Mouse (Mus musculus): ENCODE measurements around the gene Celf1. TPM values are rescaled to one million over a fixed set of nuclear protein-coding genes. Genes with fewer than 3 reads are reported as not detected.

Gene Celf1
- polyA plus RNA-seq, 1 experiment from 2014 or later, result 34.9 TPM

DNA sequence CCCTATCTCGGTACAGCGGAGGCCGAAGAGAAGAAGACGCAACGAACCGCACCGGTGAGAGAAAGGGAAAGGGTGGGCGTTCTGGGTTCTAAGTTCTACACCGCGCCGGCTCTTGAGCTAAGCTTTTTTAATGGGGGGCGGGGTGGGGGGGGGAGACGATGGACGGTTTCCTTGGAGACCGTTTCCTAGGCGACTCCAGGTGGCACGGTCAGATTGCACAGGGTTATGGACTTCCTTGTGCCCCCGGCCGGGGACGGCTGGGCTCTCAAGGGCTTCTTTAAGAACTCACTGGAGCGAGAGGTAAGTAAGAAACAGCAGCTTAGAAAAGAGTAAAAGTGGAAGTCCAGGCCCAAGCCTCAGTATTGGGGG lies 35.3 kb upstream of the Celf1 start:
- Histone ChIP-seq H3K27ac (ENCODE audit: low read depth, low read length) (peak overlapping the region; percentile 84), H3K9me3 (ENCODE audit: control insufficient read depth) (no peaks in the 10 kb centered on the region), H3K9ac (ENCODE audit: low read depth, low read length) (peak overlapping the region; percentile 89), H3K36me3 (ENCODE audit: control insufficient read depth, insufficient read depth) (peaks cover 45% of the 10 kb centered on the region), H3K4me2 (replicated peaks; ENCODE audit: low read depth) (peak overlapping the region; percentile 74), H3K4me3 (ENCODE audit: low read depth, low read length) (peak overlapping the region; percentile 79), H3K4me1 (replicated peaks; ENCODE audit: control insufficient read depth, insufficient read depth, low read length) (peaks cover 9% of the 10 kb centered on the region), H3K27me3 (replicated peaks; ENCODE audit: control insufficient read depth, insufficient read depth, low read length) (no peaks in the 10 kb centered on the region)
- 0% methylated on average over 21 of the region's 21 CpGs for WGBS
- peak; percentile 46 for ATAC-seq
- no peak for TF ChIP-seq CTCF (IDR thresholded peaks at IDR 0.05; ENCODE audit: low read depth)

DNA sequence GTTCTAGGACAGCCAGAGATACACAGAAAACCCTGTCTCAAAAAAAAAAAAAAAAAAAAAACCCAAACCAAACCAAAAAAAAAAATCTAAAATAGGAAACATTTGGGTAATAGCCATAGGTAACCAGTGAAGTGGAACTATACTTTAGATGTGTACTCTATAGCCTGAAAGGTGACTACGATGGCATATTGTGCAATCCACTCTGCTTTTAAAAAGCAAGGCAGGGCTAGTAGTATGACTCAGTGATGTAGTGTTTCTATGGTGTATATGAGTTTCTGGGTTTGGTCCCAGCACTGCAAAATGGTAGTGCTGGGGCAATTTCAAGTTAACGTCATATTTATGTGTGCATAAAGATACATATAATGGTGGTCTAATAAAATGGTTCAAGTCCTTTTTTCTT lies 33.5 kb upstream of the Celf1 start:
- Histone ChIP-seq H3K9me3 (ENCODE audit: control insufficient read depth) (no peaks in the 10 kb centered on the region), H3K27ac (ENCODE audit: low read depth, low read length) (no peak overlapping the region), H3K4me2 (replicated peaks; ENCODE audit: low read depth) (no peak overlapping the region), H3K27me3 (replicated peaks; ENCODE audit: control insufficient read depth, insufficient read depth, low read length) (no peaks in the 10 kb centered on the region), H3K4me1 (replicated peaks; ENCODE audit: control insufficient read depth, insufficient read depth, low read length) (peaks cover 9% of the 10 kb centered on the region), H3K9ac (ENCODE audit: low read depth, low read length) (no peak overlapping the region), H3K36me3 (ENCODE audit: control insufficient read depth, insufficient read depth) (peaks cover 51% of the 10 kb centered on the region), H3K4me3 (ENCODE audit: low read depth, low read length) (no peak overlapping the region)
- TF ChIP-seq CTCF (IDR thresholded peaks at IDR 0.05; ENCODE audit: low read depth), result no peak
- no peak for ATAC-seq
- WGBS, result 75% methylated on average over 2 of the region's 2 CpGs

DNA sequence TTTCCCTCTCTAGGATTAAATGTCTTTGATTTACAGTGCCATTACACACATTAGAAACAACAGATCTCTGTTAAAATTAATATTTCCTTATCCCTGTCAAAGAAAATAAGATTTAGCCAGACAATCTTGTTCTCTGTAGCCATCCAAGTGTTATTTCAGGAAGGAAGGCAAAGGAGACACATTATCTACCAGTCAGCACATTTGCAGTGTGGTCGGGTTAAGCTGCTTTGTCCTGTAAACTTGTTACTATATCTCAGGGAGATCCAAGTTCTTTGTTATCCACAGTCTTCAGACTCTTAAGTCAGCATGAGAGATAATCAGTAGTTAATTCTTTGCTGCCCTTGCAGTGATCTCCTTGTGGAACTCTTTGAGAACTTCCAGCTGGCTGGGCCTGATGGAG lies 29.3 kb upstream of the Celf1 start:
- no peaks in the 10 kb centered on the region for H3K27me3 ChIP-seq (replicated peaks; ENCODE audit: control insufficient read depth, insufficient read depth, low read length)
- H3K4me2 ChIP-seq (replicated peaks; ENCODE audit: low read depth), result no peak overlapping the region
- H3K9ac ChIP-seq (ENCODE audit: low read depth, low read length), result no peak overlapping the region
- no peak overlapping the region for H3K4me3 ChIP-seq (ENCODE audit: low read depth, low read length)
- no peaks in the 10 kb centered on the region for H3K9me3 ChIP-seq (ENCODE audit: control insufficient read depth)
- WGBS, result 65% methylated on average over 1 of the region's 1 CpGs
- no peak for ATAC-seq
- H3K36me3 ChIP-seq (ENCODE audit: control insufficient read depth, insufficient read depth), result peaks cover 51% of the 10 kb centered on the region
- TF ChIP-seq CTCF (IDR thresholded peaks at IDR 0.05; ENCODE audit: low read depth), result no peak
- H3K4me1 ChIP-seq (replicated peaks; ENCODE audit: control insufficient read depth, insufficient read depth, low read length), result peaks cover 4% of the 10 kb centered on the region; the same call in 1 of the 2 replicates
- H3K27ac ChIP-seq (ENCODE audit: low read depth, low read length), result no peak overlapping the region

DNA sequence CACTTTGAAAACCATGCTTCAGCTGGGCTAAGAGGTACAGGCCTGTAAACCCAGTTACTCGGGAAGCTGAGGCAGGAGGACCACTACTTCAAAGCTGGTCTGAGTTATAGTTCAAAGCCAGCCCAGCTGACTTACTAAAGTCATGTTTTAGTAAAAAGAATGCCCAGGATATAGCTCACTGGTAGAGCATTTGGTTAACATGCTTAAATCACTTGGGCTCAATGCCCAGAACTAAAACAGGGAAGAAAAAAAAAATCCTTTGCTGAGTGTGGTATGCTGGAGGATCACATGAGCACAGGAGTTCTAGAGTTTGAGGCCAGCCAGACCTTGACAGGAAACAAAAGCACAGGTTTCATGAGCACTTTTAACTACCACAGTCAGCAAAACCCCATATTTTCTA lies 28.5 kb upstream of the Celf1 start:
- Histone ChIP-seq H3K9ac (ENCODE audit: low read depth, low read length) (no peak overlapping the region), H3K36me3 (ENCODE audit: control insufficient read depth, insufficient read depth) (peaks cover 44% of the 10 kb centered on the region), H3K4me1 (replicated peaks; ENCODE audit: control insufficient read depth, insufficient read depth, low read length) (peaks cover 4% of the 10 kb centered on the region; the same call in 1 of the 2 replicates), H3K27me3 (replicated peaks; ENCODE audit: control insufficient read depth, insufficient read depth, low read length) (no peaks in the 10 kb centered on the region), H3K4me3 (ENCODE audit: low read depth, low read length) (no peak overlapping the region), H3K27ac (ENCODE audit: low read depth, low read length) (no peak overlapping the region), H3K9me3 (ENCODE audit: control insufficient read depth) (no peaks in the 10 kb centered on the region), H3K4me2 (replicated peaks; ENCODE audit: low read depth) (no peak overlapping the region)
- ATAC-seq, result no peak
- no peak for TF ChIP-seq CTCF (IDR thresholded peaks at IDR 0.05; ENCODE audit: low read depth)
- WGBS, result 71% methylated on average over 1 of the region's 1 CpGs

- H3K4me1 ChIP-seq (replicated peaks; ENCODE audit: control insufficient read depth, insufficient read depth, low read length), result 0 out of 2 replicates have a peak, but pooled peaks cover 4% of the 10 kb centered on the region
- no peak for TF ChIP-seq CTCF (IDR thresholded peaks at IDR 0.05; ENCODE audit: low read depth)
- no peak overlapping the region for H3K4me2 ChIP-seq (replicated peaks; ENCODE audit: low read depth)
- H3K27ac ChIP-seq (ENCODE audit: low read depth, low read length), result no peak overlapping the region
- H3K9ac ChIP-seq (ENCODE audit: low read depth, low read length), result no peak overlapping the region
- H3K9me3 ChIP-seq (ENCODE audit: control insufficient read depth), result no peaks in the 10 kb centered on the region
- no peak for ATAC-seq
- H3K36me3 ChIP-seq (ENCODE audit: control insufficient read depth, insufficient read depth), result peaks cover 40% of the 10 kb centered on the region
- 61% methylated on average over 2 of the region's 2 CpGs for WGBS
- no peaks in the 10 kb centered on the region for H3K27me3 ChIP-seq (replicated peaks; ENCODE audit: control insufficient read depth, insufficient read depth, low read length)
- no peak overlapping the region for H3K4me3 ChIP-seq (ENCODE audit: low read depth, low read length)
Measured at GRCm38 (mm10) chr2:90913671-90914070, 26.5 kb upstream of the Celf1 start.

DNA sequence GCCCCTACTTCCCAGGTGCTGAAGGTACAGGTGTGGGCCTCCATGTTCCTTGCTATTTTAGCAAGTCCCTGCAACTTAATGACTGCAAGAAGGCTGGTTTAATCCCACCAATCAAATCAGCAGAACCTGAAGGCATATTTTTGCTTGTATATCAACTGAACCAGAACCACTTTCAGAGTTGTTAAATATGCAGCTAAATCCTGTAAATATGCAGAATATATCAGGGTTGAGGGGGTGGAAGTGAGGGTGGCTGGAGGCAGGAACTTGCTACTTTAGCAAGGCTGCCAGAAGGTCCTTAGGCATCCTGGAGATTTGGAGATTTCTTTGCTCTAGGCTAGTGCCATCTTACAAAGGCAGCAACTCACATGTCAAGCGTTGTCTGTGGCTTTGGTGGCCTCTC lies 24.7 kb upstream of the Celf1 start:
- H3K27me3 ChIP-seq (replicated peaks; ENCODE audit: control insufficient read depth, insufficient read depth, low read length), result no peaks in the 10 kb centered on the region
- WGBS, result 68% methylated on average over 1 of the region's 1 CpGs
- H3K4me3 ChIP-seq (ENCODE audit: low read depth, low read length), result no peak overlapping the region
- no peak overlapping the region for H3K9ac ChIP-seq (ENCODE audit: low read depth, low read length)
- no peak for ATAC-seq
- no peak for TF ChIP-seq CTCF (IDR thresholded peaks at IDR 0.05; ENCODE audit: low read depth)
- H3K4me1 ChIP-seq (replicated peaks; ENCODE audit: control insufficient read depth, insufficient read depth, low read length), result 0 out of 2 replicates have a peak, but pooled peaks cover 4% of the 10 kb centered on the region
- no peak overlapping the region for H3K27ac ChIP-seq (ENCODE audit: low read depth, low read length)
- no peak overlapping the region for H3K4me2 ChIP-seq (replicated peaks; ENCODE audit: low read depth)
- no peaks in the 10 kb centered on the region for H3K9me3 ChIP-seq (ENCODE audit: control insufficient read depth)
- H3K36me3 ChIP-seq (ENCODE audit: control insufficient read depth, insufficient read depth), result peaks cover 23% of the 10 kb centered on the region
